Mouse (Mus musculus): Measurements from ENCODE around the gene Prune2. TPM values are rescaled to one million over a fixed set of nuclear protein-coding genes. Genes with fewer than 3 reads are reported as not detected.

The Prune2 gene
- polyA plus RNA-seq, 1 experiment from 2014 or later: 4.1 TPM

- Histone ChIP-seq H3K4me2 (ENCODE audit: low read length) (peak overlapping the region; percentile 97), H3K4me1 (replicated peaks; ENCODE audit: control insufficient read depth, insufficient read depth, low read length) (peaks cover 10% of the 10 kb centered on the region), H3K27me3 (replicated peaks; ENCODE audit: control insufficient read depth, insufficient read depth, low read length) (peaks cover 5% of the 10 kb centered on the region), H3K9ac (replicated peaks; ENCODE audit: low read depth, low read length) (no peak overlapping the region), H3K9me3 (ENCODE audit: control insufficient read depth, low read length) (no peaks in the 10 kb centered on the region), H3K36me3 (ENCODE audit: control insufficient read depth, insufficient read depth) (no peaks in the 10 kb centered on the region), H3K4me3 (replicated peaks; ENCODE audit: low read length) (peak overlapping the region; percentile 54), H3K27ac (ENCODE audit: low read length) (no peak overlapping the region)
- WGBS: 57% methylated on average over 9 of the region's 9 CpGs
- no peak for ATAC-seq
Measured at GRCm38 (mm10) chr19:16955231-16955612, 696 bp upstream of the Prune2 start.

GRCm38 (mm10) chr19:16956319-16956718, 401 bp downstream of the Prune2 start:
- Histone ChIP-seq H3K4me1 (replicated peaks; ENCODE audit: control insufficient read depth, insufficient read depth, low read length) (peaks cover 10% of the 10 kb centered on the region), H3K4me3 (replicated peaks; ENCODE audit: low read length) (peak overlapping the region; percentile 54), H3K9ac (replicated peaks; ENCODE audit: low read depth, low read length) (peak overlapping the region; percentile 48), H3K4me2 (ENCODE audit: low read length) (peak overlapping the region; percentile 97), H3K27me3 (replicated peaks; ENCODE audit: control insufficient read depth, insufficient read depth, low read length) (peaks cover 5% of the 10 kb centered on the region), H3K9me3 (ENCODE audit: control insufficient read depth, low read length) (no peaks in the 10 kb centered on the region), H3K27ac (ENCODE audit: low read length) (no peak overlapping the region), H3K36me3 (ENCODE audit: control insufficient read depth, insufficient read depth) (no peaks in the 10 kb centered on the region)
- ATAC-seq: peak; percentile 9; the same call in 1 of the 2 replicates
- WGBS: 2% methylated on average over 7 of the region's 7 CpGs

- no peak for ATAC-seq
- Histone ChIP-seq H3K27ac (ENCODE audit: low read length) (no peak overlapping the region), H3K4me3 (replicated peaks; ENCODE audit: low read length) (no peak overlapping the region), H3K4me1 (replicated peaks; ENCODE audit: control insufficient read depth, insufficient read depth, low read length) (peaks cover 10% of the 10 kb centered on the region), H3K27me3 (replicated peaks; ENCODE audit: control insufficient read depth, insufficient read depth, low read length) (peaks cover 5% of the 10 kb centered on the region), H3K4me2 (ENCODE audit: low read length) (no peak overlapping the region), H3K36me3 (ENCODE audit: control insufficient read depth, insufficient read depth) (no peaks in the 10 kb centered on the region), H3K9ac (replicated peaks; ENCODE audit: low read depth, low read length) (no peak overlapping the region), H3K9me3 (ENCODE audit: control insufficient read depth, low read length) (no peaks in the 10 kb centered on the region)
- 87% methylated on average over 4 of the region's 4 CpGs for WGBS
Measured at GRCm38 (mm10) chr19:16959051-16959450, 3.1 kb downstream of the Prune2 start.

GRCm38 (mm10) chr19:16959551-16959950, 3.6 kb downstream of the Prune2 start:
- H3K27me3 ChIP-seq (replicated peaks; ENCODE audit: control insufficient read depth, insufficient read depth, low read length): peaks cover 5% of the 10 kb centered on the region
- WGBS: 78% methylated on average over 8 of the region's 8 CpGs

GRCm38 (mm10) chr19:16961036-16961435, 5.1 kb downstream of the Prune2 start:
- Histone ChIP-seq H3K9ac (replicated peaks; ENCODE audit: low read depth, low read length) (no peak overlapping the region), H3K4me1 (replicated peaks; ENCODE audit: control insufficient read depth, insufficient read depth, low read length) (peaks cover 6% of the 10 kb centered on the region), H3K4me3 (replicated peaks; ENCODE audit: low read length) (no peak overlapping the region), H3K9me3 (ENCODE audit: control insufficient read depth, low read length) (no peaks in the 10 kb centered on the region), H3K27me3 (replicated peaks; ENCODE audit: control insufficient read depth, insufficient read depth, low read length) (peaks cover 5% of the 10 kb centered on the region), H3K4me2 (ENCODE audit: low read length) (no peak overlapping the region), H3K36me3 (ENCODE audit: control insufficient read depth, insufficient read depth) (no peaks in the 10 kb centered on the region), H3K27ac (ENCODE audit: low read length) (no peak overlapping the region)
- WGBS: 96% methylated on average over 3 of the region's 3 CpGs
- no peak for ATAC-seq

More at GRCm38 (mm10) chr19:16959551-16959950, 3.6 kb downstream of the Prune2 start:
- H3K36me3 ChIP-seq (ENCODE audit: control insufficient read depth, insufficient read depth): no peaks in the 10 kb centered on the region
- peaks cover 10% of the 10 kb centered on the region for H3K4me1 ChIP-seq (replicated peaks; ENCODE audit: control insufficient read depth, insufficient read depth, low read length)
- ATAC-seq: no peak
- no peak overlapping the region for H3K27ac ChIP-seq (ENCODE audit: low read length)
- H3K9ac ChIP-seq (replicated peaks; ENCODE audit: low read depth, low read length): no peak overlapping the region
- no peak overlapping the region for H3K4me3 ChIP-seq (replicated peaks; ENCODE audit: low read length)
- H3K9me3 ChIP-seq (ENCODE audit: control insufficient read depth, low read length): no peaks in the 10 kb centered on the region
- H3K4me2 ChIP-seq (ENCODE audit: low read length): no peak overlapping the region

- no peak for ATAC-seq
- no peaks in the 10 kb centered on the region for H3K36me3 ChIP-seq (ENCODE audit: control insufficient read depth, insufficient read depth)
- no peaks in the 10 kb centered on the region for H3K4me1 ChIP-seq (replicated peaks; ENCODE audit: control insufficient read depth, insufficient read depth, low read length)
- H3K9ac ChIP-seq (replicated peaks; ENCODE audit: low read depth, low read length): no peak overlapping the region
- H3K9me3 ChIP-seq (ENCODE audit: control insufficient read depth, low read length): no peaks in the 10 kb centered on the region
- H3K4me2 ChIP-seq (ENCODE audit: low read length): no peak overlapping the region
- H3K27ac ChIP-seq (ENCODE audit: low read length): no peak overlapping the region
- peaks cover 3% of the 10 kb centered on the region; the same call in 1 of the 2 replicates for H3K27me3 ChIP-seq (replicated peaks; ENCODE audit: control insufficient read depth, insufficient read depth, low read length)
- WGBS: 86% methylated on average over 3 of the region's 3 CpGs
- H3K4me3 ChIP-seq (replicated peaks; ENCODE audit: low read length): no peak overlapping the region
Measured at GRCm38 (mm10) chr19:16963178-16963577, 7.3 kb downstream of the Prune2 start.

GRCm38 (mm10) chr19:16968768-16969167, 12.8 kb downstream of the Prune2 start:
- no peaks in the 10 kb centered on the region for H3K36me3 ChIP-seq (ENCODE audit: control insufficient read depth, insufficient read depth)
- 85% methylated on average over 5 of the region's 5 CpGs for WGBS

GRCm38 (mm10) chr19:16970612-16971011, 14.7 kb downstream of the Prune2 start:
- Histone ChIP-seq H3K4me1 (replicated peaks; ENCODE audit: control insufficient read depth, insufficient read depth, low read length) (no peaks in the 10 kb centered on the region), H3K4me3 (replicated peaks; ENCODE audit: low read length) (no peak overlapping the region), H3K9me3 (ENCODE audit: control insufficient read depth, low read length) (no peaks in the 10 kb centered on the region), H3K9ac (replicated peaks; ENCODE audit: low read depth, low read length) (no peak overlapping the region), H3K36me3 (ENCODE audit: control insufficient read depth, insufficient read depth) (no peaks in the 10 kb centered on the region), H3K27ac (ENCODE audit: low read length) (no peak overlapping the region), H3K4me2 (ENCODE audit: low read length) (no peak overlapping the region), H3K27me3 (replicated peaks; ENCODE audit: control insufficient read depth, insufficient read depth, low read length) (no peaks in the 10 kb centered on the region)
- WGBS: 59% methylated on average over 2 of the region's 2 CpGs
- ATAC-seq: no peak

More at GRCm38 (mm10) chr19:16968768-16969167, 12.8 kb downstream of the Prune2 start:
- no peak for ATAC-seq
- H3K4me3 ChIP-seq (replicated peaks; ENCODE audit: low read length): no peak overlapping the region
- H3K4me1 ChIP-seq (replicated peaks; ENCODE audit: control insufficient read depth, insufficient read depth, low read length): no peaks in the 10 kb centered on the region
- H3K27ac ChIP-seq (ENCODE audit: low read length): no peak overlapping the region
- no peak overlapping the region for H3K4me2 ChIP-seq (ENCODE audit: low read length)
- no peaks in the 10 kb centered on the region for H3K9me3 ChIP-seq (ENCODE audit: control insufficient read depth, low read length)
- H3K9ac ChIP-seq (replicated peaks; ENCODE audit: low read depth, low read length): no peak overlapping the region
- H3K27me3 ChIP-seq (replicated peaks; ENCODE audit: control insufficient read depth, insufficient read depth, low read length): no peaks in the 10 kb centered on the region

- Histone ChIP-seq H3K27ac (ENCODE audit: low read length) (no peak overlapping the region), H3K4me2 (ENCODE audit: low read length) (no peak overlapping the region), H3K4me3 (replicated peaks; ENCODE audit: low read length) (no peak overlapping the region), H3K36me3 (ENCODE audit: control insufficient read depth, insufficient read depth) (no peaks in the 10 kb centered on the region), H3K9ac (replicated peaks; ENCODE audit: low read depth, low read length) (no peak overlapping the region), H3K4me1 (replicated peaks; ENCODE audit: control insufficient read depth, insufficient read depth, low read length) (no peaks in the 10 kb centered on the region), H3K27me3 (replicated peaks; ENCODE audit: control insufficient read depth, insufficient read depth, low read length) (no peaks in the 10 kb centered on the region), H3K9me3 (ENCODE audit: control insufficient read depth, low read length) (no peaks in the 10 kb centered on the region)
- 95% methylated on average over 3 of the region's 3 CpGs for WGBS
- no peak for ATAC-seq
Measured at GRCm38 (mm10) chr19:16978910-16979309, 23.0 kb downstream of the Prune2 start.

GRCm38 (mm10) chr19:16981743-16982142, 25.8 kb downstream of the Prune2 start:
- no peak overlapping the region for H3K4me2 ChIP-seq (ENCODE audit: low read length)
- H3K4me3 ChIP-seq (replicated peaks; ENCODE audit: low read length): no peak overlapping the region
- no peak overlapping the region for H3K27ac ChIP-seq (ENCODE audit: low read length)
- H3K9ac ChIP-seq (replicated peaks; ENCODE audit: low read depth, low read length): no peak overlapping the region
- H3K9me3 ChIP-seq (ENCODE audit: control insufficient read depth, low read length): no peaks in the 10 kb centered on the region
- 91% methylated on average over 4 of the region's 4 CpGs for WGBS
- H3K27me3 ChIP-seq (replicated peaks; ENCODE audit: control insufficient read depth, insufficient read depth, low read length): no peaks in the 10 kb centered on the region
- H3K4me1 ChIP-seq (replicated peaks; ENCODE audit: control insufficient read depth, insufficient read depth, low read length): no peaks in the 10 kb centered on the region
- ATAC-seq: no peak
- no peaks in the 10 kb centered on the region for H3K36me3 ChIP-seq (ENCODE audit: control insufficient read depth, insufficient read depth)
